Mouse (Mus musculus) C2C12 (cell line): ENCODE measurements around the gene Mau2.

Experiments
- CEBPB ChIP-seq: IDR thresholded peaks from one replicate; pipeline ENCODE4 v1.6.1; 2011; ENCODE audit warnings: low read depth, mild to moderate bottlenecking, control low read depth, moderate library complexity
- CTCF ChIP-seq: IDR thresholded peaks from one replicate; pipeline ENCODE4 v1.5.1; 2011; ENCODE audit not compliant: control insufficient read depth, insufficient read depth, insufficient read length
- FOSL1 ChIP-seq: IDR thresholded peaks from one replicate; pipeline ENCODE4 v1.8.0; 2011; ENCODE audit warnings: mild to moderate bottlenecking, low read length; ENCODE audit not compliant: poor library complexity, insufficient read depth, severe bottlenecking
- MAX ChIP-seq: IDR thresholded peaks from one replicate; pipeline ENCODE4 v1.6.1; 2011; ENCODE audit warnings: mild to moderate bottlenecking, control low read depth
- MYOD1 ChIP-seq: IDR thresholded peaks from one replicate; pipeline ENCODE4 v1.6.1; 2011; ENCODE audit warnings: low read depth; ENCODE audit not compliant: control insufficient read depth, insufficient read length
- USF1 ChIP-seq: IDR thresholded peaks from one replicate; pipeline ENCODE4 v1.6.1; 2011; ENCODE audit warnings: low read depth, mild to moderate bottlenecking, control low read depth, moderate library complexity

DNA sequence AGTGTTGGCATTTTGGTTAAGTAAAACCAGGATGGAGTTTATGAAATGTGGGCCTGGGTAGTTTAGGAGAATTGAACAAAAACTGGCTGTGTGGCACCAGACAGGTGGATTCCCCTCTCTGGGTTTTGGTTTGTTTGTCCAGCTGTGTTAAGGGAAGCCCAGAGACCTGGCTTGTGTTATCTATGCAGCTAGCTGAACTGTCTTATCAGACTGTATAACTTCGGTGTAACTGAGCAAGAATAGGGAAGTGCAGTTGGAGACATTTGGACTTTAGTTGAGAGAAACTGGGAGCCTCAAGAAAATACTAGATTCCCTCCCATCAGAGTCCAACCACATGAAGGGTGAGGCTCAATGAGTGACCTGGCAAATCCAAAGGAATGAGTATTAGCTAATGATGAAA is 31.1 kb upstream of the Mau2 start:
- no peak for TF ChIP-seq CTCF
- TF ChIP-seq MYOD1: no peak
- TF ChIP-seq MAX: no peak
- no peak for TF ChIP-seq CEBPB
- TF ChIP-seq FOSL1: no peak
- no peak for TF ChIP-seq USF1
